Mouse (Mus musculus): ENCODE measurements around the gene Ephx4.

DNA sequence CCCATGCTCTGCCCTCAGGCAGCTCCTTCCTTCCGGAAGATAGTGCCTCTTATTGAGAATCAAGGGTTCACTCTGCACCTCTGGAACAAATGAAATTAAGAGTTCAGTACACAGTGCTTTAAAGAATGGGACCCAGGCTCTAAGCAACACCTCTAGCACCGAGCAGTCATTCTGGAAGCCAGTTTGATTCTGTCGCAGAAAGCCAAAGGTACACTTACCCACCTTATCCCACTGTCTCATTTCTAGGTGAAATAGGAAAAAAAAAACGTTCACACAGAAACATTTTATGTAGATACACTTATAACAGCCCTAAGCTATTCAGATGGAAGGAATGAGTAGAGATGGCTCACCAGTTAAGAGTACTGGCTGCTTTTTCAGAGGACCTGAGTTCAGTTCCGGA lies at the start of gene Ephx4:
- TF ChIP-seq POLR2A (IDR thresholded peaks at IDR 0.05; ENCODE audit: insufficient read depth, low read length) (no peak), EP300 (IDR thresholded peaks at IDR 0.05; ENCODE audit: insufficient read depth, low read depth, low read length) (no peak), CTCF (IDR thresholded peaks at IDR 0.05; ENCODE audit: low read depth, low read length) (no peak)
